Comparison of ENCODE assay signal across 19 mouse cellular contexts in genomic region chrX:136996256-136996655, GRCm38 (mm10). TPM values are rescaled to one million over a fixed set of nuclear protein-coding genes. Genes with fewer than 3 reads are reported as not detected.
"Had no signal": no experiment of that assay in that cellular context is flagged by ENCODE, and none has a peak within 500 bp of the region (broad histone marks: within the 10 kb centered on the region; RNA-seq: fewer than 3 reads in every experiment).

No protein-coding gene starts in this region.

- H3K36me3 ChIP-seq: neural tube, embryonic 12.5 days; neural tube, embryonic 13.5 days; neural tube, embryonic 15.5 days; stomach, embryonic 15.5 days had no signal

- H3K9ac ChIP-seq: neural tube, embryonic 12.5 days; neural tube, embryonic 13.5 days; neural tube, embryonic 15.5 days; stomach, embryonic 15.5 days had no signal

- H3K9me3 ChIP-seq: neural tube, embryonic 12.5 days; neural tube, embryonic 13.5 days; neural tube, embryonic 15.5 days; stomach, embryonic 15.5 days had no signal

- H3K4me1 ChIP-seq: stomach, embryonic 15.5 days had no signal

- H3K27ac ChIP-seq: neural tube, embryonic 12.5 days; neural tube, embryonic 13.5 days; neural tube, embryonic 15.5 days; stomach, embryonic 15.5 days; stomach, postnatal 0 days had no signal

- DNase-seq: retina, postnatal 1 day; right cerebral cortex, adult 18-20 months; right cerebral cortex, postnatal 14 days; right cerebral cortex, postnatal 25 days; right cerebral cortex, postnatal 4 days; spleen, adult 18-20 months; thymus, adult 18-20 months; thymus, adult 2 months; thymus, postnatal 14 days; thymus, postnatal 25 days; thymus, postnatal 36 days; thymus, postnatal 4 days had no signal

- H3K27me3 ChIP-seq: neural tube, embryonic 12.5 days; neural tube, embryonic 13.5 days; neural tube, embryonic 15.5 days; stomach, embryonic 15.5 days had no signal

- H3K4me3 ChIP-seq: neural tube, embryonic 12.5 days; neural tube, embryonic 15.5 days; stomach, embryonic 15.5 days had no signal

RNA-seq across cellular contexts. Expression of gene Tmsb15b1, which starts 19.6 kb away (rescaled TPM):
- polyA plus RNA-seq: small intestine, adult 2 months had no signal

RNA-seq across cellular contexts. Expression of gene Tmsb15b2, which starts 21.0 kb away (rescaled TPM):
- total RNA-seq: neutrophil, adult 5-6 weeks had no signal
- polyA plus RNA-seq: small intestine, adult 2 months; thymus, adult 2 months had no signal
